Mouse (Mus musculus) liver, adult 2 months (tissue): ENCODE measurements around the gene Fanca.

Experiments used
- CTCF ChIP-seq: fragments of 200-500 bp; IDR thresholded peaks from 2 replicates; pipeline ENCODE4 v1.5.1; 2011; ENCODE audit warnings: low read depth, low read length, control low read depth
- POLR2A ChIP-seq: fragments of 200-500 bp; IDR thresholded peaks from 2 replicates; pipeline ENCODE4 v1.6.1; 2011; ENCODE audit warnings: low read length, control low read depth; ENCODE audit not compliant: insufficient read depth; ENCODE audit errors: extremely low read depth

GRCm38 (mm10) chr8:123280302-123281094 is 37.9 kb downstream of the Fanca start:
- TF ChIP-seq CTCF (no peak), POLR2A (no peak)
